Mouse (Mus musculus): ENCODE measurements at regions not wholly inside any gene's neighbourhood (a gene's known extent, or its start where the extent isn't known, plus 50 kb on each side); places are given as distances from the start of the nearest gene placed in this dataset.
A peak's percentile ranks its signal among the peaks of the same experiment; 100 is the strongest.

DNA sequence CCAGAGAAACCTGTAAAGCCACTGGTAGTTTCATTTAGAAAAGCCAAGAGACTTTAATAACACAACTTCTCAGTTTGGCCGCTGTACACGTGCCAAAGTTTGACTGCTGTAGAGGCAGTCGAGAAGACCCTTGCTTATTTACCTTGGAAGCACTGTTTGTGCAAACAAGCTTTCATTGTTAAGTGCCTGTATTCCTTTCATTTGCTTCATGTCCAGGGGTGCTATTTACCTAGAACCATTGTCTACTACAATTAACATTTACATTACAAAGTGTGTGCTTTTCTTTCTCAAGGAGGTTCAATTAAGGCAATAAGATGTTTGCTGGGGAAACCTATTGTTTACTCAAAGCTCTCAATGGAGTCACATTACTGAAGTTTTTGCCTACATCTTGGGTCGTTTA is 236.9 kb downstream of the Mef2c start:
- Histone ChIP-seq H3K4me3 (no peak overlapping the region), H3K36me3 (no peaks in the 10 kb centered on the region), H3K9me3 (no peaks in the 10 kb centered on the region), H3K27ac (no peak overlapping the region), H3K27me3 (ENCODE audit: insufficient read depth, poor library complexity, severe bottlenecking) (peaks cover 76% of the 10 kb centered on the region), H3K4me1 (peaks cover 15% of the 10 kb centered on the region)
- DNase-seq (ENCODE audit: low spot score), result no peak
- WGBS, result 44% methylated on average over 4 of the region's 4 CpGs

GRCm38 (mm10) chr13:83741591-83742021 is 237.8 kb downstream of the Mef2c start:
- Histone ChIP-seq H3K36me3 (no peaks in the 10 kb centered on the region), H3K9me3 (no peaks in the 10 kb centered on the region), H3K27ac (no peak overlapping the region), H3K4me1 (peaks cover 15% of the 10 kb centered on the region), H3K4me3 (no peak overlapping the region), H3K27me3 (ENCODE audit: insufficient read depth, poor library complexity, severe bottlenecking) (peaks cover 74% of the 10 kb centered on the region)
- WGBS, result 52% methylated on average over 7 of the region's 7 CpGs
- no peak for DNase-seq (ENCODE audit: low spot score)

- Histone ChIP-seq H3K36me3 (no peaks in the 10 kb centered on the region), H3K9me3 (no peaks in the 10 kb centered on the region), H3K4me3 (no peak overlapping the region), H3K4me1 (peaks cover 15% of the 10 kb centered on the region), H3K27me3 (ENCODE audit: insufficient read depth, poor library complexity, severe bottlenecking) (peaks cover 70% of the 10 kb centered on the region), H3K27ac (no peak overlapping the region)
- DNase-seq (ENCODE audit: low spot score), result no peak
- WGBS, result 73% methylated on average over 2 of the region's 2 CpGs
Measured at GRCm38 (mm10) chr13:83742102-83742501, 238.3 kb downstream of the Mef2c start.

- no peaks in the 10 kb centered on the region for H3K9me3 ChIP-seq
- H3K36me3 ChIP-seq, result no peaks in the 10 kb centered on the region
- WGBS, result 70% methylated on average over 3 of the region's 3 CpGs
- H3K27me3 ChIP-seq (ENCODE audit: insufficient read depth, poor library complexity, severe bottlenecking), result peaks cover 66% of the 10 kb centered on the region
- no peak overlapping the region for H3K27ac ChIP-seq
- H3K4me1 ChIP-seq, result peaks cover 15% of the 10 kb centered on the region
- no peak overlapping the region for H3K4me3 ChIP-seq
- no peak for DNase-seq (ENCODE audit: low spot score)
Measured at GRCm38 (mm10) chr13:83742546-83742945, 238.7 kb downstream of the Mef2c start.

DNA sequence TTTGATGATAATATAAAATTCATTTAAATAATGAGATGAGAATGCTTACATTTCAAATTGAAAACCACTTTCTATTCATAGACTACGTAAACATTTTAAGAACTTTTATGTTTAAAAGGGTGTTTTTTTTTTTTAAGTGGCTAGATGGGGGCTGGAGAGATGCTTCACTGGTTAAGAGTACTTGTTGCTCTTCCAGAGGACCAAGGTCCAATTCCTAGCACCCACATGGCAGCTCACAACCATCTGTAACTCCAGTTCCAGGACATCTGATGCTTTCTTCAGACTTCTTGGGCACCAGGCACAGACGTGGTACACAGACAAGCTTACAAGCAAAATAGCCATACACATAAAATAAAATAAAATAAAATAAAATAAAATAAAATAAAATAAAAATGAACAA is 239.5 kb downstream of the Mef2c start:
- peaks cover 6% of the 10 kb centered on the region; the same call in 1 of the 2 replicates for H3K4me1 ChIP-seq
- no peak overlapping the region for H3K27ac ChIP-seq
- peaks cover 57% of the 10 kb centered on the region for H3K27me3 ChIP-seq (ENCODE audit: insufficient read depth, poor library complexity, severe bottlenecking)
- no peaks in the 10 kb centered on the region for H3K9me3 ChIP-seq
- no peak overlapping the region for H3K4me3 ChIP-seq
- no peaks in the 10 kb centered on the region for H3K36me3 ChIP-seq
- no peak for DNase-seq (ENCODE audit: low spot score)
- WGBS, result 76% methylated on average over 2 of the region's 2 CpGs

DNA sequence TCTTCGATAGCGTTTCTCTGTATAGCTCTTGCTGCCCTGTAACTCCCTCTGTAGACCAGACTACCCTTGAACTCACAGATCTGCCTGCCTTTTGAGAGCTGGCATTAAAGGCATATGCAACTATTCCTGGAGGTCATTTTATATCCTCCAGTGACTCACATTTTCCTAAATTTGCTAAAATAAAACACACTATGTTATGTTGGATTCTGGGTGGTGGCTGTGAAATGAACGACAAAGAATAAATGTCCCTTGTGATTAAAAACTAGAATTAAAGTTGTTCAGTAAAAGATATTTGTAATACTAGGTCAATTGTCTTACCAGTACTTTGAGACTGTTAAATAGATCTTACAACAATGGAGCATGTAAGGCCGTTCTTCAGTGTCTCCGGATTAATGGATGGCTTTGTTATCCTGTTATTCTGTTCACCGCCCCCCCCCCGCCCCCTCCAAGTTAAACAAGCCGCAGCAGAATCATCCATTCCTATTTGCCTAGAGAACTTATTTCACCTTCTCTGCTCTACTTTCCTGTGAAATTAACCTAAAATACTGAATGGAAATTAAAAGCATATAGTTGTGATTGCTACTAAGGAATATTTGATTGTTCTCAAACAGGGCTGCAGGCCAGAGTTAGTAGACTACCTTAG is 240.4 kb downstream of the Mef2c start:
- DNase-seq (ENCODE audit: low spot score), result no peak
- Histone ChIP-seq H3K4me3 (peak overlapping the region; percentile 65; the same call in 1 of the 2 replicates), H3K9me3 (no peaks in the 10 kb centered on the region), H3K27me3 (ENCODE audit: insufficient read depth, poor library complexity, severe bottlenecking) (peaks cover 52% of the 10 kb centered on the region), H3K27ac (no peak overlapping the region), H3K36me3 (no peaks in the 10 kb centered on the region), H3K4me1 (peaks cover 6% of the 10 kb centered on the region; the same call in 1 of the 2 replicates)
- WGBS, result 59% methylated on average over 8 of the region's 8 CpGs

- WGBS, result under 1% methylated on average over 38 of the region's 38 CpGs
- peaks cover 43% of the 10 kb centered on the region for H3K27me3 ChIP-seq (ENCODE audit: insufficient read depth, poor library complexity, severe bottlenecking)
Measured at GRCm38 (mm10) chr13:83744981-83745555, 241.2 kb downstream of the Mef2c start.

DNA sequence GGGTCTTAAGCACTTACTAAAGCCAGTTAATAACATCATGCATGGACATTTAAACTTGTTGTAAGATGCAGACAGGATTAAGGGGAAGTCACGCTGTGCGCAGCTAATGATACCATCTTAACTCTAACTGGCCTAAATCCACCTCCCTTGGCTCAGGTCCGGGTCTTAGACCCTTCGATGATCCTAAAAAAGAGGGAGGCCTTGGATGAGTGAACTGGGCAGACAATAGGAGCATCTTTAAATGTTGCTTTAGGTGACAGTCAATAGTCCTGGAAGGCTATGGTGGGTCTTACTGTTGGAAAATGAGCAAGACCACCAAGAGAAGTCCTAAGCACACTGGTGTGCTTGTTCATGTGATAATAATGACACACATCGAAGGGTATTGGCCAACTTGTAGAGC is 242.1 kb downstream of the Mef2c start:
- WGBS, result 68% methylated on average over 5 of the region's 5 CpGs
- no peak for DNase-seq (ENCODE audit: low spot score)
- no peak overlapping the region for H3K4me3 ChIP-seq

More at GRCm38 (mm10) chr13:83744981-83745555, 241.2 kb downstream of the Mef2c start:
- Histone ChIP-seq H3K27ac (peak overlapping the region; percentile 76), H3K4me3 (peak overlapping the region; percentile 65), H3K36me3 (no peaks in the 10 kb centered on the region), H3K9me3 (no peaks in the 10 kb centered on the region), H3K4me1 (peaks cover 6% of the 10 kb centered on the region; the same call in 1 of the 2 replicates)
- DNase-seq (ENCODE audit: low spot score), result peak; percentile 86

DNA sequence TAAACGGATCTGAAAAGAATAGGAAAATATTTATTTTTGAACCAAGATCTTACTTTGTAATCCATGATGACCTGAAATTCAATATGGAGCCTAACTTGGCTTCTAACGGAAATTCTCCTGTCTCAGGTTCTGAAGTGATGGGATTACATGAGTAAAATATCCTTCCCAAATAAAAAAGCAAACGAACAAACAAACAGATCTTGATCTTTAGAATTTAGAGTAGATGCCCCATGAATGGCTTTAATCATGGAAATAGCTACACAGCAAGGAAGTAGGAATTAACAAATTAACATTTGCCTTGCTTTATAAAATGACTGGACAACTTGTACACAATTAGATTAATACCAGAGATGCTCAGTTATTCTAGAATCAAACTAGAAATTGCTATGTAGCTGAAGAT is 243.8 kb downstream of the Mef2c start:
- WGBS, result 64% methylated on average over 3 of the region's 3 CpGs
- no peak overlapping the region for H3K4me3 ChIP-seq
- H3K4me1 ChIP-seq, result peaks cover 6% of the 10 kb centered on the region; the same call in 1 of the 2 replicates
- peaks cover 25% of the 10 kb centered on the region for H3K27me3 ChIP-seq (ENCODE audit: insufficient read depth, poor library complexity, severe bottlenecking)
- no peaks in the 10 kb centered on the region for H3K36me3 ChIP-seq
- no peaks in the 10 kb centered on the region for H3K9me3 ChIP-seq
- no peak for DNase-seq (ENCODE audit: low spot score)
- no peak overlapping the region for H3K27ac ChIP-seq

More for the DNA sequence above, 242.1 kb downstream of the Mef2c start:
- H3K4me1 ChIP-seq, result peaks cover 6% of the 10 kb centered on the region; the same call in 1 of the 2 replicates
- peaks cover 34% of the 10 kb centered on the region for H3K27me3 ChIP-seq (ENCODE audit: insufficient read depth, poor library complexity, severe bottlenecking)
- H3K36me3 ChIP-seq, result no peaks in the 10 kb centered on the region
- no peak overlapping the region for H3K27ac ChIP-seq
- H3K9me3 ChIP-seq, result no peaks in the 10 kb centered on the region

DNA sequence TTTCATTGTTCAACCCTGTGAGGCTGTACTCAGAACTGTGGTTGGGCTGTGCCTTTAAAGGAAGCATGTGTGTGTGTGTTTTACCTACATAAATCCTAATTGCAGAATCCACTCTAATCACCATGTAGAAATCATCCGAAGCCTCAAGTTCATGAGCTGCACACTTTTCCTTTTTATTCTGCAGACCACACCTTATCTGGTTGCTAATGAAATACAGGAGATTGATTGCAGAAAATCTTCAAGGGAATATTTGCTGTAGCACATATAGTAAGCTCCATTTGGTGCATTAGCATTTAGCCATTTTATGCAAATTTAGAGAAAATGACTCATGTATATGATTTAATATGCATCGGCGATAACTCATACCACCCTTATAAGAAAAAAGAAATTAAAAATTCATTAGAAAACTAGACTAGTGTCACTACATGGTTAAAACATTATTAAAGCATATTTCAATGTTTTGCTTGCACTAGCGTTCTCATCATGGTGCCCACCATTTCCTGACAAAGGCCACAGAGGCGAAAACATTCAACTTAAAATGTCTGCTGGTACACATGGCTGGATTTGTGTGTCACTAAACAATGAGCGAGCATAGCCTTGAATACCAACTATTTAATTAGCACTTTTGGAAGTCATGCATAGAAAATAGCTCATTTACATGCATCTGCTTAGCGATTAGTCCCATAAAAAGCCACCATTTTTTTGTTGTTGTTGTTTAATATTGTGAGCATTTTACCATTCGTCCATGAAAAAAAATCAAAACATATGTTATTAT is 245.7 kb downstream of the Mef2c start:
- Histone ChIP-seq H3K27ac (no peak overlapping the region), H3K9me3 (no peaks in the 10 kb centered on the region), H3K4me3 (no peak overlapping the region), H3K27me3 (ENCODE audit: insufficient read depth, poor library complexity, severe bottlenecking) (peaks cover 18% of the 10 kb centered on the region), H3K36me3 (no peaks in the 10 kb centered on the region), H3K4me1 (peaks cover 5% of the 10 kb centered on the region; the same call in 1 of the 2 replicates)
- WGBS, result 72% methylated on average over 8 of the region's 8 CpGs
- no peak for DNase-seq (ENCODE audit: low spot score)

GRCm38 (mm10) chr13:83750437-83750836 is 246.6 kb downstream of the Mef2c start:
- Histone ChIP-seq H3K4me1 (no peaks in the 10 kb centered on the region), H3K9me3 (no peaks in the 10 kb centered on the region), H3K27ac (no peak overlapping the region), H3K36me3 (no peaks in the 10 kb centered on the region), H3K4me3 (no peak overlapping the region), H3K27me3 (ENCODE audit: insufficient read depth, poor library complexity, severe bottlenecking) (peaks cover 10% of the 10 kb centered on the region)
- no peak for DNase-seq (ENCODE audit: low spot score)
- 57% methylated on average over 4 of the region's 4 CpGs for WGBS

GRCm38 (mm10) chr13:83760387-83761170 is 256.7 kb downstream of the Mef2c start:
- no peak for DNase-seq (ENCODE audit: low spot score)

More at GRCm38 (mm10) chr13:83760387-83761170, 256.7 kb downstream of the Mef2c start:
- 81% methylated on average over 14 of the region's 14 CpGs for WGBS
- Histone ChIP-seq H3K36me3 (no peaks in the 10 kb centered on the region), H3K4me3 (no peak overlapping the region), H3K27me3 (ENCODE audit: insufficient read depth, poor library complexity, severe bottlenecking) (no peaks in the 10 kb centered on the region), H3K4me1 (no peaks in the 10 kb centered on the region), H3K9me3 (no peaks in the 10 kb centered on the region), H3K27ac (no peak overlapping the region)
